Mouse (Mus musculus) 416B (cell line): Measurements from ENCODE around the gene Epas1.

Experiments
- DNase-seq: peaks from one replicate; pipeline ENCODE4 v3.0.0; 2011; ENCODE audit warnings: low read depth

Gene Epas1

GRCm38 (mm10) chr17:86755581-86756195 lies 2.2 kb downstream of the Epas1 start:
- no peak for DNase-seq

GRCm38 (mm10) chr17:86757621-86758020 lies 4.1 kb downstream of the Epas1 start:
- no peak for DNase-seq

- no peak for DNase-seq
Observed at GRCm38 (mm10) chr17:86761859-86762258, 8.4 kb downstream of the Epas1 start.

- no peak for DNase-seq
Observed at GRCm38 (mm10) chr17:86762479-86763242, 9.2 kb downstream of the Epas1 start.

- DNase-seq, result no peak
Observed at GRCm38 (mm10) chr17:86765762-86766404, 12.4 kb downstream of the Epas1 start.

- no peak for DNase-seq
Observed at GRCm38 (mm10) chr17:86766412-86766811, 12.9 kb downstream of the Epas1 start.

- no peak for DNase-seq
Observed at GRCm38 (mm10) chr17:86768596-86768995, 15.1 kb downstream of the Epas1 start.

- peak; percentile 47 for DNase-seq
Observed at GRCm38 (mm10) chr17:86769330-86770211, 16.1 kb downstream of the Epas1 start.

GRCm38 (mm10) chr17:86770848-86771247 lies 17.3 kb downstream of the Epas1 start:
- no peak for DNase-seq

- no peak for DNase-seq
Observed at GRCm38 (mm10) chr17:86772035-86772434, 18.5 kb downstream of the Epas1 start.

GRCm38 (mm10) chr17:86772929-86773588 lies 19.6 kb downstream of the Epas1 start:
- DNase-seq, result no peak

- DNase-seq, result no peak
Observed at GRCm38 (mm10) chr17:86776538-86776937, 23.0 kb downstream of the Epas1 start.

- DNase-seq, result no peak
Observed at GRCm38 (mm10) chr17:86778147-86778546, 24.6 kb downstream of the Epas1 start.

GRCm38 (mm10) chr17:86779191-86780130 lies 26.0 kb downstream of the Epas1 start:
- peak; percentile 36 for DNase-seq

- DNase-seq, result no peak
Observed at GRCm38 (mm10) chr17:86780708-86781318, 27.3 kb downstream of the Epas1 start.

GRCm38 (mm10) chr17:86781755-86782400 lies 28.4 kb downstream of the Epas1 start:
- DNase-seq, result peak; percentile 13

- DNase-seq, result no peak
Observed at GRCm38 (mm10) chr17:86784405-86784977, 31.0 kb downstream of the Epas1 start.

GRCm38 (mm10) chr17:86785612-86786011 lies 32.1 kb downstream of the Epas1 start:
- DNase-seq, result no peak

GRCm38 (mm10) chr17:86786496-86786895 lies 33.0 kb downstream of the Epas1 start:
- no peak for DNase-seq
